Mouse (Mus musculus) T-helper 2 cell (primary cell): ENCODE measurements around the gene Bmp3.

Source experiments
- in situ Hi-C: fragments of 300-600 bp; cut with MboI, MseI; formaldehyde crosslinking; loops from one replicate; pipeline ENCODE4 v1.15.1; 2025; ENCODE audit warnings: high pct_unique_total_duplicates

Gene Bmp3

DNA sequence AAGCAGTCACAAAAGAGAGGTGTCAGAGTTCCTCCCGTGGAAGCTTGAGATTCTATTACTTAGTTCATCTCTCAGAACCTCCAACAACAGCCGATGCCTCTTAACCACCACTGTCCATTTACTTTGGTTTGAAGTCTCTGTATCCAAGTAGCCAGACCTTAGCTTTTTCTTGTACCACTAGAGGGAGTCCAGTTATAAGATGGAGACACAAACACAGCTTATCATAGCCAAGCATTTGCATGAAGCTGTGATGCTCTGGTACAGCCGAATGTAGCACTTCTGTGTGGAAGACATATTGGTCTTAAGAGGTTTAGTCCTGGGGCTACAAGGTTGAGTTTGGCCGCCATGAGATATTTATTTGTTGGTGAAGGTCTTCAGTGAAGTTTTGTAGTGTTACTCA lies 48.1 kb downstream of the Bmp3 start:
- in situ Hi-C loops, result no loop called here

- in situ Hi-C loops, result no loop called here
Observed at GRCm38 (mm10) chr5:98918716-98919115, 64.5 kb downstream of the Bmp3 start.

DNA sequence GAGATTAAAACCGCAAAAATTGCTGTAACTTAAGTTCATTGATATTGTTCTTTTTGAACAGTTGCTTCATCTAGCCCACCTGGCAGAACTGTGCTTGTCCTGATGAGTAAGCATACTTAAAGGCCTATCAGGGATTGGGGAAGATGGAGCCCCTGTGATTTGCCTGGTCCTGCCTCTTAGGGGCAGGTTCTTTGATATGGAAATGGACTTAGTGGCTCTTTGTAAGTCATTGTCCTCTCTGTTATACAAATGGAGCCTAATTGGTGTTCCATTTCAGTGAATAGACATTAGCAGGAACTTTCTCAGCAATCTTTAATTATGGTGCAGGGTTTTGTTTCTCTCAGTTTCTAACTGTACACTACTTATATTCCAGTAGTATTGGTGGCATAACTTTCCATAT lies 67.4 kb downstream of the Bmp3 start:
- in situ Hi-C loops, result no loop called here

GRCm38 (mm10) chr5:98922921-98923320 lies 68.7 kb downstream of the Bmp3 start:
- in situ Hi-C loops, result no loop called here
